Mouse (Mus musculus) limb, embryonic 10.5 days (tissue): ENCODE results near the gene Hebp1. TPM values are rescaled to one million over a fixed set of nuclear protein-coding genes. Genes with fewer than 3 reads are reported as not detected.
A peak's percentile ranks its signal among the peaks of the same experiment; 100 is the strongest.

ENCODE experiments used
- DNase-seq: peaks from one replicate; pipeline ENCODE4 v3.0.0-alpha.2; 2017; ENCODE audit warnings: low spot score
- H3K27ac ChIP-seq: fragments of 300-500 bp; sonication (generic); 2 replicates; pipeline ENCODE4 v1.5.1; 2016; ENCODE audit warnings: mild to moderate bottlenecking
- H3K27me3 ChIP-seq: fragments of 300-500 bp; sonication (generic); 2 replicates; pipeline ENCODE4 v1.6.1; 2016; ENCODE audit warnings: low read depth, mild to moderate bottlenecking; ENCODE audit not compliant: poor library complexity, severe bottlenecking
- H3K36me3 ChIP-seq: fragments of 300-500 bp; sonication (generic); 2 replicates; pipeline ENCODE4 v1.6.1; 2016; ENCODE audit warnings: mild to moderate bottlenecking, moderate library complexity
- H3K4me1 ChIP-seq: fragments of 300-500 bp; sonication (generic); 2 replicates; pipeline ENCODE4 v1.6.1; 2016
- H3K4me3 ChIP-seq: fragments of 300-500 bp; sonication (generic); 2 replicates; pipeline ENCODE4 v1.5.1; 2016; ENCODE audit warnings: mild to moderate bottlenecking, moderate library complexity
- H3K9me3 ChIP-seq: fragments of 300-500 bp; sonication (generic); replicated peaks from 2 replicates; pipeline ENCODE4 v1.6.1; 2016; ENCODE audit warnings: mild to moderate bottlenecking
- WGBS: fragments of 180-500 bp; shearing (Covaris S2); methylation state at CpG from one replicate; pipeline ENCODE4 v1.1.7; 2016; 5-methylcytosine and 5-hydroxymethylcytosine counted together
- polyA plus RNA-seq: library from polyadenylated mRNA; unstranded; fragments of >200 nt; fragmentation: Nextera tagmentation; extraction: Ambion mirVana; gene quantifications from 2 replicates; pipeline ENCODE4 v1.2.1, GENCODE M21; 2016

Hebp1 gene
- 3.8 and 4.3 TPM in 2 replicates for polyA plus RNA-seq

GRCm38 (mm10) chr6:135197921-135198532 lies at the start of gene Hebp1, which contains the start of gene Fam234b:
Gene Hebp1, minus strand, starts transcription at chr6:135198022.
Gene Fam234b, plus strand, starts transcription at chr6:135197977.
- Histone ChIP-seq H3K4me3 (peak within 1 kb of the TSS; percentile 86), H3K4me1 (peaks cover 10% of the 10 kb centered on the region), H3K27me3 (0 out of 2 replicates have a peak, but pooled peaks cover 6% of the 10 kb centered on the region), H3K36me3 (no peaks in the 10 kb centered on the region), H3K27ac (peak within 1 kb of the TSS; percentile 91), H3K9me3 (no peaks in the 10 kb centered on the region)
- WGBS, result 1% methylated on average over 52 of the region's 52 CpGs
- peak; percentile 84 for DNase-seq

GRCm38 (mm10) chr6:135245586-135245985 lies 47.8 kb upstream of the Hebp1 start:
- WGBS, result 87% methylated on average over 8 of the region's 8 CpGs
- no peak for DNase-seq

GRCm38 (mm10) chr6:135240361-135240760 lies 42.5 kb upstream of the Hebp1 start:
- WGBS, result 92% methylated on average over 8 of the region's 8 CpGs
- DNase-seq, result no peak
- Histone ChIP-seq H3K4me3 (no peak overlapping the region), H3K27me3 (no peaks in the 10 kb centered on the region), H3K36me3 (no peaks in the 10 kb centered on the region), H3K27ac (no peak overlapping the region), H3K9me3 (no peaks in the 10 kb centered on the region), H3K4me1 (peaks cover 22% of the 10 kb centered on the region)

More at GRCm38 (mm10) chr6:135245586-135245985, 47.8 kb upstream of the Hebp1 start:
- H3K27ac ChIP-seq, result no peak overlapping the region
- no peaks in the 10 kb centered on the region; the same call in 1 of the 2 replicates for H3K27me3 ChIP-seq
- peaks cover 26% of the 10 kb centered on the region for H3K4me1 ChIP-seq
- H3K4me3 ChIP-seq, result no peak overlapping the region
- no peaks in the 10 kb centered on the region for H3K36me3 ChIP-seq
- no peaks in the 10 kb centered on the region for H3K9me3 ChIP-seq

GRCm38 (mm10) chr6:135238211-135238610 lies 40.4 kb upstream of the Hebp1 start:
- no peak for DNase-seq
- H3K36me3 ChIP-seq, result peaks cover 6% of the 10 kb centered on the region; the same call in 1 of the 2 replicates
- peaks cover 22% of the 10 kb centered on the region for H3K4me1 ChIP-seq
- 48% methylated on average over 4 of the region's 4 CpGs for WGBS
- no peaks in the 10 kb centered on the region for H3K27me3 ChIP-seq
- H3K4me3 ChIP-seq, result no peak overlapping the region
- H3K27ac ChIP-seq, result no peak overlapping the region
- H3K9me3 ChIP-seq, result no peaks in the 10 kb centered on the region

- Histone ChIP-seq H3K27me3 (no peaks in the 10 kb centered on the region), H3K27ac (no peak overlapping the region), H3K36me3 (peaks cover 11% of the 10 kb centered on the region; the same call in 1 of the 2 replicates), H3K4me3 (no peak overlapping the region), H3K9me3 (no peaks in the 10 kb centered on the region), H3K4me1 (peaks cover 20% of the 10 kb centered on the region)
- DNase-seq, result no peak
- 81% methylated on average over 14 of the region's 14 CpGs for WGBS
These were observed 39.5 kb upstream of the Hebp1 start for GRCm38 (mm10) chr6:135237326-135237725.

GRCm38 (mm10) chr6:135236576-135236975 lies 38.8 kb upstream of the Hebp1 start:
- H3K27ac ChIP-seq, result no peak overlapping the region

GRCm38 (mm10) chr6:135235742-135236141 lies 37.9 kb upstream of the Hebp1 start:
- WGBS, result 90% methylated on average over 3 of the region's 3 CpGs
- peaks cover 11% of the 10 kb centered on the region; the same call in 1 of the 2 replicates for H3K36me3 ChIP-seq

More at GRCm38 (mm10) chr6:135236576-135236975, 38.8 kb upstream of the Hebp1 start:
- Histone ChIP-seq H3K9me3 (no peaks in the 10 kb centered on the region), H3K4me3 (no peak overlapping the region), H3K4me1 (peaks cover 13% of the 10 kb centered on the region), H3K36me3 (peaks cover 11% of the 10 kb centered on the region; the same call in 1 of the 2 replicates), H3K27me3 (no peaks in the 10 kb centered on the region)
- DNase-seq, result no peak
- 80% methylated on average over 3 of the region's 3 CpGs for WGBS

GRCm38 (mm10) chr6:135232443-135233182 lies 34.8 kb upstream of the Hebp1 start:
- H3K27ac ChIP-seq, result no peak overlapping the region
- H3K4me1 ChIP-seq, result 0 out of 2 replicates have a peak, but pooled peaks cover 3% of the 10 kb centered on the region
- peaks cover 11% of the 10 kb centered on the region; the same call in 1 of the 2 replicates for H3K36me3 ChIP-seq
- no peaks in the 10 kb centered on the region for H3K27me3 ChIP-seq
- no peak for DNase-seq
- no peak overlapping the region for H3K4me3 ChIP-seq
- H3K9me3 ChIP-seq, result no peaks in the 10 kb centered on the region
- WGBS, result 81% methylated on average over 12 of the region's 12 CpGs

More at GRCm38 (mm10) chr6:135235742-135236141, 37.9 kb upstream of the Hebp1 start:
- no peak overlapping the region for H3K27ac ChIP-seq
- peaks cover 6% of the 10 kb centered on the region; the same call in 1 of the 2 replicates for H3K4me1 ChIP-seq
- no peaks in the 10 kb centered on the region for H3K27me3 ChIP-seq
- DNase-seq, result no peak
- H3K4me3 ChIP-seq, result no peak overlapping the region
- H3K9me3 ChIP-seq, result no peaks in the 10 kb centered on the region

- no peak overlapping the region for H3K27ac ChIP-seq
- H3K9me3 ChIP-seq, result no peaks in the 10 kb centered on the region
- peaks cover 3% of the 10 kb centered on the region; the same call in 1 of the 2 replicates for H3K4me1 ChIP-seq
- H3K4me3 ChIP-seq, result no peak overlapping the region
- peaks cover 15% of the 10 kb centered on the region; the same call in 1 of the 2 replicates for H3K36me3 ChIP-seq
- H3K27me3 ChIP-seq, result no peaks in the 10 kb centered on the region
- no peak for DNase-seq
- 91% methylated on average over 6 of the region's 6 CpGs for WGBS
These were observed 32.8 kb upstream of the Hebp1 start for GRCm38 (mm10) chr6:135230586-135230985.

GRCm38 (mm10) chr6:135228465-135228941 lies 30.7 kb upstream of the Hebp1 start:
- Histone ChIP-seq H3K27ac (0 out of 2 replicates have a peak overlapping the region, but pooled peaks have one; percentile 30), H3K36me3 (peaks cover 12% of the 10 kb centered on the region; the same call in 1 of the 2 replicates)

GRCm38 (mm10) chr6:135223786-135224416 lies 26.1 kb upstream of the Hebp1 start:
- Histone ChIP-seq H3K27ac (no peak overlapping the region), H3K4me3 (no peak overlapping the region), H3K27me3 (no peaks in the 10 kb centered on the region), H3K4me1 (peaks cover 3% of the 10 kb centered on the region; the same call in 1 of the 2 replicates), H3K36me3 (peaks cover 6% of the 10 kb centered on the region; the same call in 1 of the 2 replicates), H3K9me3 (no peaks in the 10 kb centered on the region)
- WGBS, result 88% methylated on average over 6 of the region's 6 CpGs
- no peak for DNase-seq

More at GRCm38 (mm10) chr6:135228465-135228941, 30.7 kb upstream of the Hebp1 start:
- Histone ChIP-seq H3K4me1 (peaks cover 3% of the 10 kb centered on the region; the same call in 1 of the 2 replicates), H3K9me3 (no peaks in the 10 kb centered on the region), H3K27me3 (no peaks in the 10 kb centered on the region), H3K4me3 (no peak overlapping the region)
- 72% methylated on average over 10 of the region's 10 CpGs for WGBS
- DNase-seq, result no peak

GRCm38 (mm10) chr6:135219916-135220315 lies 22.1 kb upstream of the Hebp1 start:
- DNase-seq, result no peak
- 93% methylated on average over 5 of the region's 5 CpGs for WGBS
- Histone ChIP-seq H3K27me3 (no peaks in the 10 kb centered on the region), H3K4me3 (no peak overlapping the region), H3K36me3 (0 out of 2 replicates have a peak, but pooled peaks cover 2% of the 10 kb centered on the region), H3K4me1 (peaks cover 4% of the 10 kb centered on the region), H3K27ac (no peak overlapping the region), H3K9me3 (no peaks in the 10 kb centered on the region)
